Mouse (Mus musculus): ENCODE measurements around the gene Iqgap2.

DNA sequence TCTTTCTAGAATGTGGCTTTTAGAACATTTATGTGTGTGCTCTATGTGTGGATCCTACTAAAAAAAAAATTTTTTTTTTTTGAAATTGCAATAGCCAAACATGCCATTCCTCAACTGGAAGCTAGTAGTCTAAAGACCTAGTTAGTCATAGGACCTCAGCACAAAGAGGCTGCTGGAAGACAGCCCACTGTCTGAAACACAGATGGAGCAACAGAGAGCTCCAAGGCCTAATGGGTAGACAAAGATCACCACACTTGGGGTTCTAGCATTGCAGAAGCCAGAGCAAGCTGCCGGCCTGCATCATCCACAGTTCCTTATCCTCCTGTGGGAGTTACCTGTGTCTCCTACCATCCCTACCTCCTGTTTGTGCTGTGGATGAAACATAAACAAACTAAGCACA, 251.3 kb downstream of the Iqgap2 start:
- TF ChIP-seq POLR2A (IDR thresholded peaks at IDR 0.05; ENCODE audit: low read depth, low read length) (no peak), CTCF (conservative IDR thresholded peaks at IDR 0.05; ENCODE audit: insufficient read depth, insufficient read length, low read depth, low read length) (no peak)
